Mouse (Mus musculus) frontal cortex, postnatal 10 days (tissue): ENCODE data around the gene Mid1.

Source experiments
- DNase-seq, 2 experiments: peaks; one replicate each; pipeline ENCODE4 v3.0.0; 2022; ENCODE audit warnings: low spot score in 2 of 2, mixed read lengths in 1 of 2

The Mid1 gene

GRCm38 (mm10) chrX:169685131-169685530 lies at the start of gene Mid1:
TSS of gene Mid1 (plus strand) at chrX:169685199.
- no peak for DNase-seq

GRCm38 (mm10) chrX:169673056-169673455 lies 11.9 kb upstream of the Mid1 start:
- DNase-seq = no peak

GRCm38 (mm10) chrX:169676313-169676712 lies 8.7 kb upstream of the Mid1 start:
- DNase-seq = no peak

- no peak for DNase-seq
These were observed 732 bp downstream of the Mid1 start for GRCm38 (mm10) chrX:169685731-169686130.

GRCm38 (mm10) chrX:169691217-169691616 lies 6.2 kb downstream of the Mid1 start:
- no peak for DNase-seq

- no peak for DNase-seq
These were observed 6.7 kb downstream of the Mid1 start for GRCm38 (mm10) chrX:169691675-169692074.

- no peak for DNase-seq
These were observed 7.4 kb downstream of the Mid1 start for GRCm38 (mm10) chrX:169692225-169692909.

- no peak for DNase-seq
These were observed 19.1 kb downstream of the Mid1 start for GRCm38 (mm10) chrX:169704016-169704602.

- DNase-seq = no peak
These were observed 38.5 kb downstream of the Mid1 start for GRCm38 (mm10) chrX:169723511-169723910.

GRCm38 (mm10) chrX:169735387-169735969 lies 50.5 kb downstream of the Mid1 start:
- no peak for DNase-seq

GRCm38 (mm10) chrX:169758001-169758400 lies 73.0 kb downstream of the Mid1 start:
- no peak for DNase-seq

- no peak for DNase-seq
These were observed 94.5 kb downstream of the Mid1 start, which contains the start of gene 4933400A11Rik for GRCm38 (mm10) chrX:169779535-169779934. TSS of gene 4933400A11Rik (minus strand) at chrX:169779635.

- DNase-seq = no peak
These were observed 104.7 kb downstream of the Mid1 start for GRCm38 (mm10) chrX:169789702-169790101.

- DNase-seq = no peak
These were observed 107.9 kb downstream of the Mid1 start for GRCm38 (mm10) chrX:169792879-169793278.

GRCm38 (mm10) chrX:169794421-169794820 lies 109.4 kb downstream of the Mid1 start:
- DNase-seq = no peak

GRCm38 (mm10) chrX:169794831-169795311 lies 109.9 kb downstream of the Mid1 start:
- no peak for DNase-seq

GRCm38 (mm10) chrX:169797148-169797547 lies 112.1 kb downstream of the Mid1 start:
- DNase-seq = no peak

GRCm38 (mm10) chrX:169798987-169799680 lies 114.1 kb downstream of the Mid1 start:
- no peak for DNase-seq

- no peak for DNase-seq
These were observed 115.2 kb downstream of the Mid1 start for GRCm38 (mm10) chrX:169800238-169800637.

- DNase-seq = no peak
These were observed 120.8 kb downstream of the Mid1 start for GRCm38 (mm10) chrX:169805791-169806190.

GRCm38 (mm10) chrX:169807744-169808143 lies 122.7 kb downstream of the Mid1 start:
- DNase-seq = no peak

GRCm38 (mm10) chrX:169811318-169811717 lies 126.3 kb downstream of the Mid1 start:
- DNase-seq = no peak
